Mouse (Mus musculus) heart, embryonic 15.5 days (tissue): ENCODE results near the gene Chmp5. TPM values are rescaled to one million over a fixed set of nuclear protein-coding genes. Genes with fewer than 3 reads are reported as not detected.
"Not testable (repeated sequence)": the region's sequence is repeated elsewhere in the genome, so short reads cannot be mapped to it uniquely, and the experiment has no call there.

Experiments
- ATAC-seq: fragments of 200-750 bp; cut with Nextera tagmentation; replicated peaks from 2 replicates; pipeline ENCODE4 v1.8.0; 2017; ENCODE audit warnings: low read depth, moderate TSS enrichment; ENCODE audit not compliant: insufficient number of reproducible peaks, insufficient read depth, low FRiP score
- H3K27ac ChIP-seq: fragments of 300-500 bp; sonication (generic); 2 replicates; pipeline ENCODE4 v1.5.1; 2015; ENCODE audit warnings: mild to moderate bottlenecking, inconsistent platforms
- H3K27me3 ChIP-seq: fragments of 300-500 bp; sonication (generic); 2 replicates; pipeline ENCODE4 v1.6.1; 2015; ENCODE audit warnings: inconsistent platforms
- H3K36me3 ChIP-seq: fragments of 300-500 bp; sonication (generic); 2 replicates; pipeline ENCODE4 v1.6.1; 2015; ENCODE audit warnings: mild to moderate bottlenecking, inconsistent platforms
- H3K4me1 ChIP-seq: fragments of 300-500 bp; sonication (generic); replicated peaks from 2 replicates; pipeline ENCODE4 v1.6.1; 2015; ENCODE audit warnings: inconsistent platforms
- H3K4me2 ChIP-seq: fragments of 300-500 bp; sonication (generic); 2 replicates; pipeline ENCODE4 v1.6.1; 2015; ENCODE audit warnings: inconsistent platforms, mild to moderate bottlenecking, moderate library complexity
- H3K4me3 ChIP-seq: fragments of 300-500 bp; sonication (generic); 2 replicates; pipeline ENCODE4 v1.5.1; 2015; ENCODE audit warnings: mild to moderate bottlenecking, inconsistent platforms
- H3K9ac ChIP-seq: fragments of 300-500 bp; sonication (generic); 2 replicates; pipeline ENCODE4 v1.6.1; 2015; ENCODE audit warnings: mild to moderate bottlenecking, inconsistent platforms
- H3K9me3 ChIP-seq: fragments of 300-500 bp; sonication (generic); replicated peaks from 2 replicates; pipeline ENCODE4 v1.6.1; 2016; ENCODE audit warnings: inconsistent platforms
- WGBS: fragments of 180-500 bp; shearing (Covaris S2); methylation state at CpG from one replicate; pipeline ENCODE4 v1.1.7; 2015; ENCODE audit warnings: mixed read lengths; 5-methylcytosine and 5-hydroxymethylcytosine counted together
- polyA plus RNA-seq: library from polyadenylated mRNA; unstranded; fragments of >200 nt; fragmentation: Nextera tagmentation; extraction: Ambion mirVana; gene quantifications from 2 replicates; pipeline ENCODE4 v1.2.1, GENCODE M21; 2015

The Chmp5 gene
- polyA plus RNA-seq, 1 experiment from 2014 or later: 73.8 TPM

DNA sequence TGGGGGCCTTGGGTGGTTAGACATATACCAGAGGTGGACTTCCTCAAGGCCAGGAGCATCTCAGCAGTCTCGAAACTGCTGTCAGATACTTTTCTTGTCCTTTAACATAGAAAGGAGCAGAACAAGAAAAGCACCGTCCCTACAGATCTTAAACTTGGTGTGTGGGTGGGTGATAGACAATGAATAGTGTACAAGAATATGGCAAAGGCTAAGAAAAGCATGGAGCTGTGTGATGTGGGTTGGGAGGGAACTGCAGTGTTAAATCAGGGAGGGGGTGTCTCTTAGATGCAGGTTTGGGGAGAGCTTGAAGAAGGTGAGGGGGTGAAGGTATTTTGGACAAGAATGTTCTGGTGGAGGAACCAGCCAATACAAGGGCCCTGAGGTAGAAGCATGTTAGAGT is 27.6 kb upstream of the Chmp5 start:
- no peak for ATAC-seq
- peak overlapping the region; percentile 67; the same call in 1 of the 2 replicates for H3K27ac ChIP-seq

DNA sequence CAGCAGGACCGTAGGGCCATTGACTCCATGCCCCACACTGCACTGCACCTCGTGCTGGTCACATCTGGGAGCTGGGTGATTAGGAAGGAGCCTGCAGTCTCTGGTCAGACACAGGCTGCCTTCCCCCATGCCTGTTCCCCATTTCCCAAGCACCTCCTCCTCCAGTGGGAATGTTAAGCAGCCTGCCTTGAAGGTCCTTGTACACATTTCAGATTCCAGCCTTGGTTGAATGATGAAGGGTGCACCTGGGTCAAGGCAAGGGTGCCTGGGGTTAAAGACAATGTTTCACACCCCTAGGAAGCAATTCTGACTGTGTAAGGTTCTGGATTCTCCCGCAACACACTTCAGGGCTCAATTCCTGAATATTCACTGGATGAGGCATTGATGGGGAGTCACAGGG is 26.9 kb upstream of the Chmp5 start:
- WGBS: 63% methylated on average over 3 of the region's 3 CpGs
- no peaks in the 10 kb centered on the region for H3K27me3 ChIP-seq
- no peak overlapping the region for H3K27ac ChIP-seq

More for the DNA sequence above, 27.6 kb upstream of the Chmp5 start:
- Histone ChIP-seq H3K4me1 (peaks cover 14% of the 10 kb centered on the region), H3K36me3 (no peaks in the 10 kb centered on the region), H3K9ac (no peak overlapping the region), H3K27me3 (no peaks in the 10 kb centered on the region), H3K4me3 (no peak overlapping the region), H3K4me2 (no peak overlapping the region), H3K9me3 (no peaks in the 10 kb centered on the region)
- WGBS: 69% methylated on average over 2 of the region's 2 CpGs

DNA sequence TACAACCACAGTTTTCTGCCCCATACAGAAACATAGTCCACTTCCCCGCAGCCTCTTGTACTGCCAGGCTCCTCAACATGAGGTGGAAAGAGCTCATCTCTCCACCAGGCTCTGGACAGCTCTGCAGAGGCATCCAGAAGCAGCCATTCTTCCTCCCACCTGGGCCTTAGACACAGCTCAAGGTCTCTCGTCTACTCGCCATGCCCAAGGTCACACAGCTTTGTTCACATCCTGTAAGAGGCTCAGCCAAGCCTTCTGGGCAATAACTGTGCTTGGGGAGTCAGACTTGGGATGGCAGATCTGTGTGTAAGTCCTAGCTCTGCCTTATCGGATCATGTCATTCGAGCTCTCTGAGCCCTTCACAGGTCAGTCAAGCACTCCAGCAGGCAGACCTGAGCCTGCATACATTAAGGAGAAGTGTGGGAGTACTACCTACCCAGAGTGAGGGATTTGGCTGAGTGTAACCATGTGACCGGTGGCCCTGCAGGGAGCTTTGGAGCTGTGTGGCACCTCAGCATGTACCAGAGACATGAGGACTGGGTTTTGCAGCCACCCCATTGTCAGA is 25.0 kb upstream of the Chmp5 start:
- no peak overlapping the region for H3K4me3 ChIP-seq
- ATAC-seq: no peak
- H3K4me2 ChIP-seq: no peak overlapping the region
- H3K4me1 ChIP-seq: peaks cover 13% of the 10 kb centered on the region
- no peaks in the 10 kb centered on the region for H3K9me3 ChIP-seq
- H3K27me3 ChIP-seq: no peaks in the 10 kb centered on the region
- 67% methylated on average over 6 of the region's 6 CpGs for WGBS
- H3K36me3 ChIP-seq: no peaks in the 10 kb centered on the region
- H3K27ac ChIP-seq: no peak overlapping the region
- H3K9ac ChIP-seq: no peak overlapping the region

More for the DNA sequence above, 26.9 kb upstream of the Chmp5 start:
- no peak overlapping the region for H3K4me3 ChIP-seq
- no peaks in the 10 kb centered on the region for H3K9me3 ChIP-seq
- ATAC-seq: no peak
- no peak overlapping the region for H3K4me2 ChIP-seq
- H3K36me3 ChIP-seq: no peaks in the 10 kb centered on the region
- no peak overlapping the region for H3K9ac ChIP-seq
- H3K4me1 ChIP-seq: peaks cover 13% of the 10 kb centered on the region

DNA sequence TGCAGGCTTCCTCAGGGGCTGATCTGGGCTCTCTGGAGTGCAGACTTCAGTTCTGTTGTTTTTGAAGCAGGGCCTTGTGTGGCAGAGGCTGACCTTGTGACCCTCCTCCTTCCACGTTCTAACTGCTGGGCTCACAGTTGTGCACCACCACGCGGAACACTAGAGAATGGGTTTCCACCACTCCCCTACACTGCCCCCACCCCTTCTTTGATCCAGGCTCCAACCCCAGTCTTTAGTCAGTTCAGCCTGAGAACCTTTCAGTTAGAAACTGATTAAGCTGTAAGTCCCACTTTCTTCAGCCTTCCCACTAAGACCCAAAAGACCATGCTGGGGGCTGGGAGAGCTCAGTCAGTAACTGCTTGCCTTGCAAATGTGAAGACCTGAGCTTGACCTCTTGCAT is 22.6 kb upstream of the Chmp5 start:
- ATAC-seq: no peak
- H3K27ac ChIP-seq: no peak overlapping the region
- H3K27me3 ChIP-seq: no peaks in the 10 kb centered on the region
- no peaks in the 10 kb centered on the region for H3K9me3 ChIP-seq
- H3K4me1 ChIP-seq: no peaks in the 10 kb centered on the region
- no peaks in the 10 kb centered on the region for H3K36me3 ChIP-seq
- no peak overlapping the region for H3K9ac ChIP-seq
- WGBS: 73% methylated on average over 3 of the region's 3 CpGs
- H3K4me2 ChIP-seq: no peak overlapping the region
- H3K4me3 ChIP-seq: no peak overlapping the region

DNA sequence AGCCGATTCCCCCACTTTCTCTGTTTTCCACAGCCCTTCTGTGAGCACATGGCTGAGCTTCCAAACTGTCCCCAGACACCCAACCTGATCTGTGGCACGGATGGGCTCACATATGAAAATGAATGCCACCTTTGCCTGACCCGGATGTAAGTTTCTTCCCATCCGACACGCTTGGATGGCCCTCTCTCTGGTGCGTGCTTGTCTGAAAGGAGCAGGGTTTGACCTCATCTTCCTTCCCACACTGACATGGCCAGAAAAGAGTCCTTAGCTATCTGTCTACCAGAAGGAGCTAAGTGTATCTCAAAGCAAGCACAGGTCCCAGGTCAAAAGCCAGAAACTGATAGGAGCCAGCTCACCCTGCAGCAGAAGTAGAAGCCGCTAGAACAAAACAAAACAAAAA is 19.2 kb upstream of the Chmp5 start:
- Histone ChIP-seq H3K9me3 (no peaks in the 10 kb centered on the region), H3K4me3 (no peak overlapping the region), H3K4me2 (no peak overlapping the region), H3K27me3 (no peaks in the 10 kb centered on the region), H3K4me1 (no peaks in the 10 kb centered on the region), H3K27ac (no peak overlapping the region), H3K9ac (no peak overlapping the region), H3K36me3 (peaks cover 16% of the 10 kb centered on the region)
- 83% methylated on average over 7 of the region's 7 CpGs for WGBS
- ATAC-seq: no peak

DNA sequence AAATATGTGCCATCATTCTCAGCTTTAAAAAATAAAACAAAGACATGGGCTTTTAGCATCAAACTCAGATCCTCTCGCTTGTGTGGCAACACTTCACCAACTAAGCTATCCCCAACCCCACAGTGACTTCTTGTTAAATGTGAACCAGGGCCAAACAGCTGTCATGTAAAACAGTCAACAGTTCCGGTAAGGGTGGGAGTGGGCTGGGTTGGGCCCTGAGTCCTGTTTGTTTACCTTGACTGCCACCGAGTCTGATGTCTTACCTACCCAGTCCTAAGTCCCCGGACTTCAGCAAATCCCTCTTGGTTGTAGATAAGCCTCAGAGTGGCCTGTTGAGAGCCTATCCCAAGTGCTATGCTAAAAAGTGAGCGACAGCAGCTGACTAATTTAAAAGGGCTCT is 14.5 kb upstream of the Chmp5 start:
- Histone ChIP-seq H3K9me3 (no peaks in the 10 kb centered on the region), H3K27ac (no peak overlapping the region), H3K27me3 (no peaks in the 10 kb centered on the region), H3K36me3 (peaks cover 53% of the 10 kb centered on the region), H3K9ac (no peak overlapping the region), H3K4me3 (no peak overlapping the region), H3K4me1 (no peaks in the 10 kb centered on the region), H3K4me2 (no peak overlapping the region)
- no peak for ATAC-seq
- 77% methylated on average over 5 of the region's 5 CpGs for WGBS

DNA sequence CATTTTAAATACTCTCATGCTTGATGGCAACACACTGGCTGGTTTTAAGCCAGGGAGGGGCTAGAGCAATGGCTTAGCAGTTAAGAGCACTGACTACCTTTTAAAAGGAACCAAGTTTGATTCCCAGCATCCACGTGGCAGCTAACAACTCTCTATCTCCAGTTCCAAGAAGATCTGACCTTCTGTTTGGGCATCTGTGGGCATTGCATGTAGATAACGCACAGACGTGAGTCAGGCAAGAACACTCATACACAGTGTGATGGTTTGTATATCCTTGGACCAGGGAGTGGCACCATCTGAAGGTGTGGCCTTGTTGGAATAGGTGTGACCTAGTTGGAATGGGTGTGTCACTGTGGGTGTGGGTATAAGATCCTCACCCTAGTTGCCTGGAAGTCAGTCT is 13.8 kb upstream of the Chmp5 start:
- not testable (repeated sequence) for H3K9ac ChIP-seq, H3K4me1 ChIP-seq, H3K27ac ChIP-seq, H3K27me3 ChIP-seq, H3K9me3 ChIP-seq, ATAC-seq, H3K4me2 ChIP-seq, H3K4me3 ChIP-seq
- 87% methylated on average over 3 of the region's 3 CpGs for WGBS
- H3K36me3 ChIP-seq: peaks cover 60% of the 10 kb centered on the region

DNA sequence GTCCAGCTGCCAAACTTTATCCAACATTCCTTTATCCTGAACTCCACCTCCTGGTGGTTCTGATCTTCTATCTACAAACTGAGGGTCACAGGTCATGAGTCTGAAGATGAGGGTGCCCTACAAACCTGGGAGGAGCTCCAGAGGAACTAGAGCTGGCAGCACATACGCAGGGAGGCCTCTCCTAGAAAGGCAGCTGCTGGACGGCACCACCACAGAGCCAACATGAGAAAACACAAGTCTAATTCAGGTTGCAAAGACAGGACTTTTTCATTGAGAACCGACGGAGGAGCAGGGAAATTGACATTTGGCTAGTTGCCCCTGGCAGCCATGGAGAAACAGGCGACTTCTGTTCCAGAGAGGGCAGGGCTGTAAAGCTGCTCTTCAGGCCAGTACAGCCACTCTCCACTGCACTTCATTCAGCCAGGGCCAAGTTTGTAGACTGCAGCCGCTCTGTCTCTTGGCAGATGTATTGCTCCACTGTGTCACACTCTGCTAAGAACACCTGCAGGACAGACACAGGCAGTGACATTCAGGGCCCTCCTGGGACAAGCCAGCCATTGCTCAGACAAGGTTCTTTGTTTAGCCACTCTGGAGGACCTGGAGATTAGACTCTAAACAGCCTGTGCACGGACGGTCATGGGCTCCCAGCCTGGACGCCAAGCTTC is 11.9 kb upstream of the Chmp5 start:
- no peak overlapping the region for H3K4me2 ChIP-seq
- no peaks in the 10 kb centered on the region for H3K27me3 ChIP-seq
- ATAC-seq: no peak
- no peak overlapping the region for H3K9ac ChIP-seq
- H3K4me3 ChIP-seq: no peak overlapping the region
- WGBS: 68% methylated on average over 9 of the region's 9 CpGs
- H3K27ac ChIP-seq: no peak overlapping the region
- H3K9me3 ChIP-seq: no peaks in the 10 kb centered on the region
- H3K4me1 ChIP-seq: no peaks in the 10 kb centered on the region
- H3K36me3 ChIP-seq: peaks cover 80% of the 10 kb centered on the region

DNA sequence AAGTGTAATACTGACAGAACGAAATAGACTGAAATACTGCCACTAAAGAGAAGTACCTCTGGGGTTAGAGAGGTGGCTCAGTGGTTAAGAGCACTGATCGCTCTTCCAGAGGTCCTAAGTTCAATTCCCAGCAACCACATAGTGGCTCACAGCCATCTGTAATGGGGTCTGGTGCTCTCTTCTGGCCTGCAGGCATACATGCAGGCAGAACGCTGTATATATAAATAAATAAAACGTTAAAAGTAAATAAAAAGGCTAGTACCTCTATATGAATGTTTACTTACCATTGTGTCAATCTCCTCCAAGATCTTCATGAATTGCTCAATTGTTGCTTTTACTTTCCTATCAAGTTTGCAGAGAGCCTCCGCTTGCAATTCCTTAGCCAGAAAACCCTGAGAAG is 9.4 kb upstream of the Chmp5 start:
- 94% methylated on average over 5 of the region's 5 CpGs for WGBS
- no peak for ATAC-seq
- no peaks in the 10 kb centered on the region for H3K4me1 ChIP-seq
- H3K36me3 ChIP-seq: peaks cover 89% of the 10 kb centered on the region
- H3K4me2 ChIP-seq: no peak overlapping the region
- H3K9ac ChIP-seq: no peak overlapping the region
- no peaks in the 10 kb centered on the region for H3K9me3 ChIP-seq
- H3K4me3 ChIP-seq: no peak overlapping the region
- H3K27me3 ChIP-seq: no peaks in the 10 kb centered on the region
- no peak overlapping the region for H3K27ac ChIP-seq

DNA sequence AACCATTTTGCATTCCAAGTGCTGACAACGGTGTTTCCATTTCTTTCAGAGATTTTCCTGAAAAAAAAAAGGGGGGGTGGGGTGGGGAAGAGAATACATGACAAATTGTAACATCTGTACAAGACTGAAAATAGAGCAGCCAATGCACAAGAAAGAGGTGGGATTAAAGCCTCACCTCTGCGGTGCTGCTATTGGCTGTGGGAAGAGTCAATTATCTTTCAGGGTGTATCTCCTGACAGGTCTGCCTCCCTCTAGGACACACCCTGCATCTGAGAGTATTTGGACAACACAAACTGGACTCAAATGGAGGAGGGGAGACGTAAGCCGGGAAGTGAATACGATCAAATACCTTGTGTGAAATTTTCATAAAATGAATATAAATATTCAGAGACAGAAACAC is 4.6 kb upstream of the Chmp5 start:
- Histone ChIP-seq H3K9me3 (no peaks in the 10 kb centered on the region), H3K9ac (no peak overlapping the region), H3K27me3 (no peaks in the 10 kb centered on the region), H3K4me2 (no peak overlapping the region), H3K4me1 (peaks cover 15% of the 10 kb centered on the region), H3K4me3 (no peak overlapping the region), H3K36me3 (peaks cover 71% of the 10 kb centered on the region), H3K27ac (no peak overlapping the region)
- no peak for ATAC-seq
- WGBS: 94% methylated on average over 5 of the region's 5 CpGs

DNA sequence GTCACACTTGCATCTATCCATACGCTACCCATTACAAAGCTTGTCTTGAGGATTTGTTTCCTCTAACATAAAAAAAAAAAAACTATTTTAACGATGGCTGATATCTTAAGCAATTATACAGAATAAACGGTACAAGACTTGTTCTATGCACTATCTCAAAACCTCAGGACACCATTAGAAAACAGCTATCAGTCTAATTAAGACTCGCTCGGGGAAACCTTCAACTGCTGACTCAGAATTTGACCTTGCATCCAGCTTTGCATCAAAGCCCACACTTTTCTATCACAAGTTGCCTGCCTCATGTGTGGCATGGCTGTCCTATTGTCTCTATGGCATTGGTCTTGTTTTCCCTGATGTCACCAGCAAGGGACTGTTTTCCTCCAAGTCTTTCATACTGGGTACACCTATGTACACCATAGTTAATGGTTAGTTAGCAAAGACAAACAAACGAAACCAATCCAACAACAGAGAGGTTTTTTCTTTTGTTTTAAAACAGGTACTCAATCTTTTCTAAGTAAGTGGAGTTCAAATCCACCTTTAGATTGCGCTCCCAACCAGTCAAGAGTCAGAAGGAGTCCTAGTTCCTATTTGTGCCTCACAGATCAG is 1.6 kb upstream of the Chmp5 start:
- Histone ChIP-seq H3K4me1 (peaks cover 22% of the 10 kb centered on the region), H3K4me2 (peak overlapping the region; percentile 72), H3K27me3 (no peaks in the 10 kb centered on the region), H3K27ac (no peak overlapping the region), H3K36me3 (peaks cover 54% of the 10 kb centered on the region), H3K9me3 (no peaks in the 10 kb centered on the region), H3K4me3 (peak overlapping the region; percentile 80), H3K9ac (peak overlapping the region; percentile 92)
- WGBS: 80% methylated on average over 7 of the region's 7 CpGs
- no peak for ATAC-seq
